Mouse (Mus musculus): Measurements from ENCODE around the gene Klhl32. TPM values are rescaled to one million over a fixed set of nuclear protein-coding genes. Genes with fewer than 3 reads are reported as not detected.
A peak's percentile ranks its signal among the peaks of the same experiment; 100 is the strongest.
"Not testable (repeated sequence)": the region's sequence is repeated elsewhere in the genome, so short reads cannot be mapped to it uniquely, and the experiment has no call there.

Gene Klhl32
- 10 to 100 TPM; 16.5 to 20.4 (median 18.2) TPM for total RNA-seq (2022)

DNA sequence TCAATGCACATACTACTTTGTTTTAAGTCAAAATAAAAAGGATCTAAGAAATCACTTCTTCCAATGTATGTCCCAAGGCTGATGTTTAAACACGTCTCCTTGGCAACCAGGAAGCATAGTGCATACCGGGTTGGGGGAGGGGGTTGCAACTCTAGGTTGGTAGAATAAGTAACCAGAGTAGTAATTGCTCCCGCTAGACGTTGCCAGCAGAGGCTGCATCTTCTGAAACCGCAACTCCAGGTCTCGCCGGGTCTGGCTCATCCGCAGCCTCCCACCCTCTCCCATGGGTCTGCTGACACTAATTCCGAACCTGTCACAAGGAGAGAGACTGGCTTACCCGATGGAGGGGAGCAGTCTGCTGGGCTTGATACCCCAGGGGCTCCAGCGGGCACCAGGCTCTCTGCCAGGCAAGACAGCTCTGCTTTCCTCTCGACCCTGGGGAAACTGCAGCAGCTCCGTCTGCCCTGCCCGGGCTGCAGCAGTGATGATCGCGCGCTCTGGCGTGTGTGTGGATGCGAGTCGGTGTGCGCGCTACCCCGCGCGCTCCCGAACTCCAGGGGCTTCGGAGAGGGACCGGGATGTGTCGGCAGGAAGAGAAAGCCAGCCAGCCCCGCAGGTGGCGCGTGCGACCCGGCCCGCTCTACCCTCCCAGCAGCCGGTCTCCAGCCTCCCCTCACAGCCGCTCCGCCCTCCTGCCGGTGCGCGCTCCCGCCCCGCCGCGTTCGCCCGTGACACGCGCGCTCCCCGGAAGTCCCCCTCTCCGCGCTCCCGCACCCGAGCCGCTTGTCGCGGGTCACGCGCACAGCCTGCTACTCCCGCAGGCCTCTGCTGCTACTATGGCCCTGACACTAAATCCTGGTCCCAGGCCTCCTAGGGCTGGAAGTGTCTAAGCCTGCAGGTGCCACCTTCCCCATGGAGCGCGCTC, at the start of gene Klhl32:
TSS of gene Klhl32 (minus strand) at position 724 of the 925 bp plus-strand sequence.
- DNase-seq (ENCODE audit: low spot score in 2 of 2) = peak; percentile 64 to 77

DNA sequence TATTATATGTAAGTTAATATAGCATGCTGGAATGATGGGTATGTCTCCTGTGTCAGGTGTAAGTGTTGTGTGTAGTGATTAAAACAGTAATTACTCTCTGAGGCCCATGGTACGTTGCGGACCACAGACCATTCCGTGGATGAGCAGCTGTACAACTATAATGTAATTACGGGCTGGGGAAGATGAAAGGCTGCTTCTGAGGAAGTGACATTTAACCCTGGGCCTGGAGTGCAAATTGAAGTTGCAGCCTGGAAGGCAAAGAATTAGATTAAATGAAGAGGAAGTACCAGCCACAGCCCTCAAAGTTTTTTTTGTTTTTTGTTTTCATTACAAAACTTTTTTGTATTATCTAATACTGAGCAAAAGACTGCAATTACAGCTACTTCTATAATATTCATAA, 48.2 kb upstream of the Klhl32 start:
- no peak for DNase-seq (ENCODE audit: low spot score in 2 of 2)

DNA sequence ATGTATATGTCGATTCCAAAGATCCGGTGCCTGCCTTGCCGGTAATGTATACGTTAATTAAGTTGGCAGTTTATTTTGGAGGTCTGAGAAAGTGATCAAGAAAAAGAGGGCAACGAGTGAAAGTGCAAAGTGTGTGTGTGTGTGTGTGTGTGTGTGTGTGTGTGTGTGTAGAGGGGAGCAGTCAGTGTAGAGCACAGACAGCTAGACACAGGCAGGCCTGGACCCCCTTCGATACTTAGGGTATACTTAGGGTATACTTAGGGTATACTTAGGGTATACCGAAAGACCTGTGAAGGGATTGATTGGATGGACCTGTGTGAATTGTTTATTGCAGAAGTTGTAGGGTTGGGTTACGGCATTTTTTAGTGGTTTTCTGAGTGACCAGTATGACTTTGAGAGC, 47.7 kb upstream of the Klhl32 start:
- DNase-seq (ENCODE audit: low spot score in 2 of 2) = no peak

DNA sequence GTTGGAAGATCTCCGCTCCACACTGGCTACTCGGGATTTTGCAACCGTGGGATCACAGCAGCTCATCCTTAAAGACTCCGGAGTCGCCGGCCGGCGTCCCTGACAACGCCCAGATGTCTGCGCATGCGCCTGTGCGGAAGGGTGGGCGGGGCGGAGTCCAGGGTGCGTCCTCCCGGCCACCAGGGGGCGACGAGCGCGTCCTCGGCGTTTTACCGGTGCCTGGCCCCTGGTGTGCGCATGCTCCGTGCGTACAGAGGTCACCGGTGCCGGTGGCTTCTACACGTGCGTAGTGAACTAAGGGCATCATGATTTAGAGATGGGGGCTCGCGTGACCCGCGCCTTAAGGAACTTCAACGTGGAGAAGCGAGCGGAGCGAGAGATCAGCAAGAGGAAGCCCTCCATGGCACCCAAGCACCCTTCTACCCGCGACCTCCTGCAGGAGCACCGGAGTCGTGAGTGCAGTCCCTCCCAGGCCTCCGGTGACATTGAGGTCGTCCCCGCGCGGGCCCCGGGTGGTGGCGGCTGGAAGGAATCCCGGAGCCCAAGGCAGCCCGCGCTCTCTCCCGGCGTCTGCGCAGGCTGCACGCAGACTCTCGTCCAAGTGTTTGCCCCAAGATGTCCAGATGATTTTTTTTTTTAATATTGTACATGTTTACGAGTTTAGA, 47.1 kb upstream of the Klhl32 start, which contains the start of gene Ndufaf4:
TSS of gene Ndufaf4 (plus strand) at position 233 of the 665 bp plus-strand sequence.
- DNase-seq (ENCODE audit: low spot score in 2 of 2) = peak; percentile 91 to 98

DNA sequence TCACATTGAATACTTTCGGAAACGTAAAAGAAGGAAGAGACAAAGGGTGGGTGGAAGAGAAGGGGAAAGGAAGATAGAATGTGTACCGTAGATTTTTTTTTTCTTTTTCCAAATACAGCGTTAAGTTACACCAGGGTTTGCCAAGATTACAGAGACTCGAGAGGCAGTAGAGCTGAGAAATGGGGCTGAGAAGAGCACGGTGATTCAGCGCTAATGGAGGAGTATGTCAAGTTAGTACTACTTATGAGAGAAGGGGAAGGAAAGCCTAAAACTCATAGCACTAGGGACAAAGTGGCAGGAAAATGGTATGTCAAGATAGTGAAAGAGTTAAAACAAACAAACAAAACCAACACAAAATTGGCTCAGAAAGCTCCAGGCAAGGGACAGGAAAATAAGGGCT, 46.4 kb upstream of the Klhl32 start:
- DNase-seq (ENCODE audit: low spot score in 2 of 2) = no peak

DNA sequence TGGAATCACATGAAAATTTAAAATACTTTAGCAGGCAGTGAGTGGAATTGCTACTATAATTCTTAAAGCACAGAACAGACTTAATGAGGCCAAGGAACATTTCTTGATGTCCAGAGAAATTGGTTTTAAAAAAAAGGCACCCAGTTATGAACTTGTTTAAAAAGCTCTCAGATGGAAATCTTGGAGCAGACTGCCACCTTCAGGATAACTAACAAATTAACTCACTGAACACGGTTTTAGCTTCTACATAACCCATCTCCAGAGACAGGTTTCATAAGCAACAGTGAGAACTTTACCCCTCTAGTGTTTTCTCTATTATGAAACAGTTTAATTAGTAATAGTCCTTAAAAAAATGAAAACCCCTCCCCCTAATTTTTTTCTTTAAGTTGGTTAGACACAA, 45.9 kb upstream of the Klhl32 start:
- no peak for DNase-seq (ENCODE audit: low spot score in 2 of 2)

DNA sequence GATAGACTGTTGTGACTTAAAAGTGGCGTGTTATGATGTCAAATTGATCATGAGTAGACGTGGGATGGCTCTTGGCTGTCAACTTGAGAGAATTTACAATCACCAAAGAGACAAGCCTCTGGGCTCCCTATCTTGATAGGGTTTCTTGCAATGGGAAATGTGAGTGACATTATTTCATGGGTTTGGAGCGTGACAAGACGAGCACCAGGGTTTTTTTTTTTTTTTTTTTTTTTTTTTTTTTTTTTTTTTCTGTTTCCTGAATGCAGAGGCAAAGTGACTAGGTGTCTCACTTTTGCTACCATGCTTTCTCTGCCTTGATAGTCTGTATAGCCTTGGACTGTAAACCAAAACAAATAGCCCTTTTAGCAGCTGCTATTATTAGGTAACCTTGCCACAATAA, 43.7 kb upstream of the Klhl32 start:
- DNase-seq (ENCODE audit: low spot score in 2 of 2) = no peak

DNA sequence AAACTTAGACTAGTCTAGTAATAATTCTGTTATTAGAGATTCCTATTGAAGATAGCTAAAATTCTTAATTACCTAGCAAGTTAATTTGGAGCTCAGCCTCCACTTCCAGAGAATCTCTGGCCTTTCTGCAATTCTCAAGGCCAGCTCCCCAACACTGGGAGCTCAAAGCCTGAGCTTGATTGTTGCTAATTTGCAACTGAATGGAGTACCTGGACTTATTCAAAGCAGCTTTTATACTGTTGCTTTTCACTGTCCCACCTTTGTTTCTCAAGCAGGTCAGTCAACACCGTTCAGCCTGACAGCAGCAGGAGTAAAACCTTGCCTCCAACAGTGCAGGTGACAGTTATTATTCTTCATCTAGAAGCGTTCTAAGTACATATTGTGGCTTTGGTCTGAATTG, 41.4 kb upstream of the Klhl32 start:
- not testable (repeated sequence) for DNase-seq (ENCODE audit: low spot score in 2 of 2)

DNA sequence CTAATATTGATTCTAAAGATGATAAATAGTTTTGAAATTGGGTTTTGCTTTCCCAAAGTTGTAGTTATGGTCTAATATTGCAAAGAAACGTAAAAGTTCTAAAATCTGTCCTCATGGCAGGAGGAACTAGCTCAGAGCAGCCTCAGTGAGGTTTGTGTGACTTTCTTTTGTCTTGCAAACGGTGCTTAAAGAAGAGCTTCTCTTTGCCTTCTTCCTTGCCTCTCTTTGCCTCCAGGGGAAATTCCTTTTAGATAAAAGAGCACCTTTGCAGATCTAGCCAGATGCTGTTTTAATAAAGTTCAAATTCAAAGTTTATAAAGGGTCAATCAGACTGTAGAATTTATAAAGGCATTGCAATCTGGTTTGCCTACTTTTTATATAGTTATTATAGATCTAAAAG, 38.5 kb upstream of the Klhl32 start:
- DNase-seq (ENCODE audit: low spot score in 2 of 2) = not testable (repeated sequence)

DNA sequence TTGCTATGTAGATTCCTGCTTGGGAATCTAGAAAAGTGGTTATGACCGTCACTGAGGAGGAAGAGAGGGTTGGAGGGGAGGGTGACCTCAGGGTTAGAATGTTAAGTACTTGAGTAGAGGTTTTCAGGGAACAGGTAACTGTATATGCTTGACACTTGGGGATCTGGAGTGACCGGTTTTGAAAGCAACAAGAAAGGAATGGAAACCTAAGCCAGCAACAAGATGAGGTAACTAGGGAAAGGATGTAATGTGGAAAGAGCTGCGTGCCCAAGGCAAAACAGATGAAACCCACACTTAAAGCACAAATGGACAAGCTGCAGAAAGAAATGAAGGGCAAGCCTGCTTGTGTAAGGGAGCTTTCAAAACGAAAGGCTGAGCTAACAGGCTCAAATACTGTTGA, 18.3 kb upstream of the Klhl32 start:
- DNase-seq (ENCODE audit: low spot score in 2 of 2) = no peak

DNA sequence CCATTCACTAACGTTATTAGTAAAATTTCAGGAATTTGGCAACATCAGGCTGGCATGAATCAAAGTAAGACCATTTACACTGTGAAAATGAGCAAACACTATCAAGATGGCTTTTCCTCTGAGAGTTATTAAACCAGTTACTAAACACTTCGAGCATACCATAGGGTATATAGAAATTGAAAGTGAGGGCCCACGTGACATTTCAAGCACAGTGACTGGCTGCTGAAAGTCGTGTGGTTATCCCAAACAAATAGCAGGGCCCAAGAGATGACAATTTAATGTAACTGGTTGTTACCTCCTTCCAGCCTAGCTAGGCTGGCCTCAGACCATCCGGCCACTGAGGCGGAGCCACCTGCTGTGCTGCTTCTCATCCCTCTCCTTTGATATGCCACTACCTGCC, 14.8 kb upstream of the Klhl32 start:
- no peak for DNase-seq (ENCODE audit: low spot score in 2 of 2)

DNA sequence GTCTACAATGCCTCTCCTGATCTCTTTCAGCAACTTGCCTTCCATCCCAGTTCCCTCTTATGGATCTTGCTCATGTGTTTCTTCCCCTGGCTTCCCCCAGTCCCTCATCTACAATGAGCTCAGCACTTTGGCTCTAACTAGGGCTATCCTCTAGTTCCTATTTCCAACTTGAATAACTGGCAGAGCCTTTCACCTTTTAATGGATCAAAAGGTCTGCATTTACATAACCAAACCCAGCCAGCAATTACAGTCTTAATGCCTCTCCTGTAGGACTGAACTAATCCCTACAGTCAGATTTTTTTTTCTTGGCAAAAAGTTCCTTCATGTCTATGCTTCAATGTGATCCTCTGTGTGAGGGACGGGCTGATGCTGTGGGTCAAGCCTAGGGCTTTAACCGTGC, 3.5 kb downstream of the Klhl32 start:
- no peak for DNase-seq (ENCODE audit: low spot score in 2 of 2)

DNA sequence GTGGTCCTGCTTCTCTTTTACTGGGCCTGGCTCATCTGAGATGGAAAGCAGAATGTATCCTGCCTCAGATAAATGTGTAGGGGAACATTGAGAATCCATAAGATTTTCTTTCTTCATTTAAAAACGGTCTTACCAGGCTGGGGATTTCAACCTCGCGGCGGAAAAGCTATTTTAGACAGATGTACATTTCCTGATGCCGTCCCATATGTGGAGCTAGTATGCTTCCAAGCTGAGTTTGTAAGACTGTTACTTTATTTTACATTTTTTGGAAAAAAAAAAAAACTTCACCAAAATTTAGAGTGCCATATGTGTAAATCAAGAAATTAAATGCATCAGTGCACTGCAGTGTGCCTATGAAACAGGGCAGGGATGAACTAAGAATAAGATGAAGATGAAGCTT, 5.4 kb downstream of the Klhl32 start:
- DNase-seq (ENCODE audit: low spot score in 2 of 2) = no peak

DNA sequence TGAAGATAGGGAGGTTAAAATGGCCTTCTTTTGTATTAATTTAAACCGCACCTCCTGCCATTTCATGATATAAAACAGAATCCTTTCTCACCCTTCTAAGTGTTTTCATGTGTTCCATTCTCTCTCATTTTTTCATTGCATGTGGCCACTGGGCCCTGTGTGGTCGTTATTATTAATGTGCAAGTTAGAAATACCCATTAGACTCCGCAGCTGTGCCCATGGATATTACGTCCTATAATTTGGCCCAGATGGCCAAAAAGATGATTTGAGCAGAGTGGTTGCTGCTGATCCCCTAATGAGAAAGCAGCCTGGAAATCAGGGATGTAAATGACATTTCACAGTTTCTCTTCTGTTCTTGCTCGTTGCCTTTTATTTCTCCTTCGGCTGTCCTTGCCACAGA, 12.4 kb downstream of the Klhl32 start:
- DNase-seq (ENCODE audit: low spot score in 2 of 2) = no peak

DNA sequence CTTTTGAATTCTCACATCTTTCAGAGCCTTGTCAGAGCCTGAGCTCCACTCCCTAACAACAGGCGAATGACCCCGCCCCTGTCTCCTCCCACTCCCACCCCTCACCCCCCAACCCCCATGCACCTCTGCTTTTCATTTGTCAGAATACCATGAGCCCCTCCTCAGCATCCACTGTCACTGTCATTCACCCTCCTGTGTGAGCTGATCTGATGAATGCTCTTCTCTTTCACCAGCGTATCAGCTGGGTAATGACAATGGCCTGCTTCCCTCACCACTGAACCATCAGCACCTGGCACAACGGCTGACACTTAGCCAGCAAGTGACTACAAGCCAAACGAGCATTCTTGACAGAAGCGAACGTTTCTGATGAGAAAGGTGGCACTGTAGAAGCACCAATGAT, 15.4 kb downstream of the Klhl32 start:
- DNase-seq (ENCODE audit: low spot score in 2 of 2) = no peak

DNA sequence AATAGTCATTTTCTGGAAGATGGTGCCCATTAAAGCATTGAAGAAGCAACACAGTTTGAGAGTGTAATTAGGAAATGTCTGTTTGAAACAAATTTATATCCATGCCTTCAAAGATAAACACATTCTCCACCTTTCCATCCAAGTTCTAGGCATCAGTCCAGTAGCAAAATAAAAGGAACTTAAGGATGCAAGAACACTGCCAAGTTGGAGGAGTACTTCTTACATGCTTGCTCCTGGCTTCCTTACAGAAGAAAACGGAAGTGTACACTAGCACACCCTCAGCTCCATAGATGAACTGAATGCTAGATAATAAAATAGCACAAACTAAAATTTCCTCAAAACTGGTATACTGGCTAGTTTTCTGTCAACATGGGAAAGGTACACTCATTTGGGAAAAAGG, 42.6 kb downstream of the Klhl32 start:
- DNase-seq (ENCODE audit: low spot score in 2 of 2) = no peak

DNA sequence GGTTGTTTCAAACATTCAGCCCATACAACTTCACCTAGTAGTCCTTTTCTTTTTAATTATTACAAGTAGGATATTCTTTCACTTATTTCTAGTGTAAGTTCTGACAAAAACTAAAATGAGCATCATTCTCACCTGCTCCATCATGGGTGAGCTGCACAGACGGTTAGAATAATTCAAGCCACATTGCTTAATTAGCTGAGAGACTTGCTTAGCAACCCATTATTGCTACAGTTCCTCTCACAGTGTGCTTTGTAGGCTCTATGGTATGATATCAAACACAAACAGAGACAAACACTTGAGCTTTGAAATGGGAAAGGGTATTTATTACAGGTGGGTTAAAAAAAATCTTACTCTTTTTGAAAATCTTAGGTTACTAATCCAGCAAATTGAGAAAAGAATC, 49.0 kb downstream of the Klhl32 start:
- no peak for DNase-seq (ENCODE audit: low spot score in 2 of 2)

DNA sequence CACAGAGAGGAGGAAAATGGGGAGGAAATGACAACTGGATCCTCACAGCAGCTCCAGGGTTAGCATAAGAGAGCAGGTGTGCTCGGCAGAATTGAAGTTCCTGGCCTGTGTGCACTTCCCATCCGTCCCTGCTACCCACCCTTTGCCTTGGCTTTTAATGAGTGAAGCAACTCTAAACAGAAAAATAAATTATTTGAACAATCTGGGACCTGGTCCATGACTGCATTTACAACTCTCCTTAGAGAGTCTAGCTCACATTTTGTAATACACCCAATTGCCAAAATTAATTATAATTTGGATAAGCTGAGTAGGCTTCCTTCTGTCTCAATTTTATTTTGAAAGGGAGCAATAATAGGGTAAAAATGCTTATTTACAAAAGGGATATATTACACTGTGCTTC, 49.6 kb downstream of the Klhl32 start:
- no peak for DNase-seq (ENCODE audit: low spot score in 2 of 2)

DNA sequence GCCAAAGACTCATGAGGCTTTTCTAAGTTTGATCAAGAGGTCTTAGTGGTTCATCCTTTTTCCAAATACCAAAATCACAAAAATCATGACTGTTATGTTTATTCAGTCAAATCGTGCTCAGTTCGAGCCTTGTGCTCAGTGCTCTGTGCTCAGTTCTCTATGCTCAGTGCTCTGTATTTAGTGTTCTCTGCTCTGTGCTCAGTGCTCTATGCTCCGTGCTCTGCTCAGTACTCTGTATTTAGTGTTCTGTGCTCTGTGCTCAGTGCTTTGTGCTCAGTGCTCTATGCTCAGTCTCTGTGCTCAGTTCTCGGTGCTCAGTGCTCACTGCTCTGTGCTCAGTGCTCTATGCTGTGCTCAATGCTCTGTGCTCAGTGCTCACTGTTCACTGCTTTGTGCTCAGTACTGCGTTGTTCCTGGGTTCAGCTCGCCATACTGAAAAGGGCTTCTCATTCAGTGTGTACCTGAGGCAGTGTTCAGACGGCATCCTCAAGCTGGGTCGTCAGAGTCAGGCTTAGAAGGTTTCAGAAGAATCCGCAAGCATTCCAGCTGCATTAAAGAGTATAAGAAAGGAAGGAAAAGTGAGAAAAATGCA, 50.5 kb downstream of the Klhl32 start:
- no peak for DNase-seq (ENCODE audit: low spot score in 2 of 2)

DNA sequence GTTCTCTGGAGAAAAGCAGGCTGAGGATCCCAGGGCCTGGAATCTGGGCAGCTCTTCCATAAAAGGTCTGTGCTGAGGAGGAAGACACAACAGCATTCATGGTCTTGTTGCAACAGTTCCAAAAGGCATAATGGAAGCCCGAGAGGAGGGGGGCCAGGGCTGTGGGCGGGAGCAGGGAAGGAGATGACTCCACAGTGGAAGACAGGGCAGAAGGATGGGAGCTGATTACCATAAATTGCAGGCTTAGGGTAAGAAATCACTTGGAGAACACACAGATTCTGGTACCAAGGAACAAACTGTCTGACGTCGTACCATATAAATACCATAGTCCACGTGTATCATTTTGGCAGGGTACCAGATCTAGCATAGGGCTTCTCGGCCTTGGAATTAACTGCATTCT, 51.9 kb downstream of the Klhl32 start:
- DNase-seq (ENCODE audit: low spot score in 2 of 2) = peak; percentile 34 to 39

DNA sequence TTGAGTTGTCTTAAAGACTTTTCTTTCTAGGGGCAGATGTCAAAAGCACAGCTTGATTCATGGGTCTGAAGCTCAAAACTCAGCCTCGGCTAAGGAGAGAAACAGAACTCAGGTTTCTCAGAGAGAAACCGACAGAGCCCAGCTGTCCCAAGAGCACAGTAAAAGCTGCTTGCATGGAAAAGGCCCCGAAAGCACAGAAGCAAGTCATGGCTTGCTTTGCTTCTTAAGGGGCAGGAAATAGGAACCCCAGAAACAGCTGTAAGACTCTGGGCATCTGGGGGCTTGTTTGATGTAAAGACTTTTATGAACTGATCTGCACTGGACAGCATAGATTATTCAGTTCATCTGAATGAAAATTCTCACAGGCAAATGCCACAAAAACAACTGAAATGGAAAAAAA, 53.1 kb downstream of the Klhl32 start:
- no peak for DNase-seq (ENCODE audit: low spot score in 2 of 2)

DNA sequence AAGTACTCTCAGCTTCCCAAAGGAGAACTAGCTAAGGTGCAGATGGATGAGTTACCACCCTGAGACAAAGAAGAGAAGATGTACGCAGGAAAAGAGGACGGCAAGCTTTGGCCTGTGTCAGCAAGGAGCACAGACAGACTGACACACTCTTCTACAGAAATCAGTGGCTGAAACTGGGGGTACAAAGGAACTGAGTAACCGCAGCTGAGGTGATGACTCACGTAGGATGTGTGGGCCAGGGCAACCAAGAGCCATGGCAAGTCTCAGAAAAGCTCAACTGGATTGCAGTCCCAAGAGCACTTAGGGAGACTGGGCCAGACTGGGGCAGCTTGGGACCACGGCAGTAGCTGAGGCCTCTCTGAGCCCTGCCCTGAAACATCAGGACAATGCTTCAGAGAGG, 53.6 kb downstream of the Klhl32 start:
- no peak for DNase-seq (ENCODE audit: low spot score in 2 of 2)
